Comparison of ENCODE assay signal across 19 mouse cellular contexts in the genomic region with DNA sequence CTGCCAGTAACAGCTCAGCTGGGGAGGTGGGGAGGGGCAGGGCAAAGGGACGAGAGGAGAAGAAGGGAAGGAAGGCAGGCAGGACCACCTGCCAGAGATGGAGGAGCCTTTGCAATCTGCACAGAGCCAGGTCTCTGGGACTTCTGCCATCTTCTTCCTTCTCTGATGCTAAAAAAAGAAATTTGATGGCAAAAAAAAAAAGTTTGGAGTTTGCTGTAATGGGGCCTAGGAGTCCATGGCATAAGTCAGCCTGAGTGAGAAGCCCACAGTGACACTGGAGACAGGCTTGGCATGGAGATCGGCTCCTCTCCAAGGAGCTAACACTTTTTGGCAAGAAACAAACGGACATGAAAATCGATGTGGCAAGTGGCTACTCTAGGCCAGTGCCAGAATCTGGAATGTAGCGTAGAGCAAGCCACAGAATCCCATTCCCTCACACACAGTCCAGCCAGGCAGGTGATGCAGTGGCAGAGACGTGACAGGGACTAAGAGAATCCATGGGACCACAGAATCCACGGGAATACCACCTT.
A peak's percentile ranks its signal among the peaks of the same experiment; 100 is the strongest.
DNase-seq lines count a peak whose midpoint lies in the region; ATAC-seq and TF ChIP-seq lines count a peak whose summit lies in the region.
"Had no signal": no experiment of that assay in that cellular context is flagged by ENCODE, and none has a peak within 500 bp of the region (broad histone marks: within the 10 kb centered on the region; RNA-seq: fewer than 3 reads in every experiment).

No protein-coding gene starts in this region.

- intact Hi-C loops in gastrocnemius, adult 2 months (cut with DNase I) = no loop called here

- TF ChIP-seq CTCF in gastrocnemius, adult 2 months (IDR thresholded peaks at IDR 0.05) = no peak

- no peaks in the 10 kb centered on the region for H3K9me3 ChIP-seq in megakaryocyte, embryonic 14.5 days
- H3K9me3 ChIP-seq in limb, embryonic 10.5 days (replicated peaks) = no peaks in the 10 kb centered on the region
- H3K9me3 ChIP-seq: embryonic facial prominence, embryonic 13.5 days; forebrain, embryonic 12.5 days; heart, embryonic 10.5 days; limb, embryonic 15.5 days had no signal

- no peak for ATAC-seq in megakaryocyte, adult 5-6 weeks (ENCODE audit: poor library complexity, severe bottlenecking)

- H3K4me3 ChIP-seq in gastrocnemius, adult 2 months = no peak overlapping the region
- peak overlapping the region; percentile 11 for H3K4me3 ChIP-seq in megakaryocyte, embryonic 14.5 days (replicated peaks)
- H3K4me3 ChIP-seq in limb, embryonic 10.5 days = no peak overlapping the region
- H3K4me3 ChIP-seq: embryonic facial prominence, embryonic 13.5 days; erythroblast, embryonic 14.5 days; forebrain, embryonic 12.5 days; heart, embryonic 10.5 days; left cerebral cortex, adult 2 months; limb, embryonic 15.5 days had no signal

- no peak overlapping the region for H3K27ac ChIP-seq in gastrocnemius, adult 2 months
- H3K27ac ChIP-seq in limb, embryonic 10.5 days = peak overlapping the region; percentile 66
- H3K27ac ChIP-seq: embryonic facial prominence, embryonic 13.5 days; forebrain, embryonic 12.5 days; heart, embryonic 10.5 days; left cerebral cortex, adult 2 months; limb, embryonic 15.5 days; macrophage had no signal

- H3K4me1 ChIP-seq in megakaryocyte, embryonic 14.5 days = no peaks in the 10 kb centered on the region
- H3K4me1 ChIP-seq in limb, embryonic 10.5 days = peaks cover 39% of the 10 kb centered on the region
- H3K4me1 ChIP-seq: forebrain, embryonic 12.5 days had no signal

- WGBS in limb, embryonic 10.5 days = 79% methylated on average over 7 of the region's 7 CpGs

- no peaks in the 10 kb centered on the region for H3K36me3 ChIP-seq in megakaryocyte, embryonic 14.5 days (replicated peaks; ENCODE audit: low read length)
- no peaks in the 10 kb centered on the region for H3K36me3 ChIP-seq in limb, embryonic 10.5 days
- H3K36me3 ChIP-seq: embryonic facial prominence, embryonic 13.5 days; forebrain, embryonic 12.5 days; heart, embryonic 10.5 days; limb, embryonic 15.5 days had no signal

- no peaks in the 10 kb centered on the region for H3K27me3 ChIP-seq in megakaryocyte, embryonic 14.5 days (replicated peaks)
- no peaks in the 10 kb centered on the region for H3K27me3 ChIP-seq in limb, embryonic 10.5 days (ENCODE audit: low read depth, poor library complexity, severe bottlenecking)
- H3K27me3 ChIP-seq: embryonic facial prominence, embryonic 13.5 days; forebrain, embryonic 12.5 days; limb, embryonic 15.5 days had no signal

- peak; percentile 28 for DNase-seq in gastrocnemius, adult 2 months
- no peak for DNase-seq in gastrocnemius, adult 8-10 months (ENCODE audit: low spot score in 2 of 2)
- no peak for DNase-seq in limb, embryonic 10.5 days (ENCODE audit: low spot score)
- DNase-seq in kidney, adult 8-10 months = no peak
- no peak for DNase-seq in lung, postnatal 36 days
- DNase-seq: cerebellum, adult 8-10 months; kidney, adult 11 months; kidney, postnatal 4 days; thymus, adult 18-20 months; thymus, postnatal 36 days had no signal
